Mouse (Mus musculus) MEL (cell line): Measurements from ENCODE around the gene Spns1.

Experiments
- BHLHE40 ChIP-seq: IDR thresholded peaks from 2 replicates; pipeline ENCODE4 v1.6.1; 2012; ENCODE audit warnings: low read depth, mild to moderate bottlenecking, inconsistent platforms, low read length, improper control_type of control experiment, borderline replicate concordance
- CHD2 ChIP-seq: IDR thresholded peaks from 2 replicates; pipeline ENCODE4 v1.6.1; 2011; ENCODE audit warnings: low read length, improper control_type of control experiment
- CTCF ChIP-seq, 3 experiments: IDR thresholded peaks in 2 of 3; conservative IDR thresholded peaks in 1 of 3; 2 replicates each; pipeline ENCODE4 v1.5.1; 2011 to 2012; ENCODE audit warnings: low read length in 3 of 3, low read depth in 2 of 3, mild to moderate bottlenecking in 2 of 3, improper control_type of control experiment in 1 of 3, inconsistent platforms in 1 of 3, mixed read lengths in 1 of 3, moderate library complexity in 1 of 3; ENCODE audit not compliant: control insufficient read depth in 1 of 3, insufficient read depth in 1 of 3, poor library complexity in 1 of 3, severe bottlenecking in 1 of 3
- ELF1 ChIP-seq: IDR thresholded peaks from 2 replicates; pipeline ENCODE4 v1.6.1; 2014; ENCODE audit warnings: low read depth, mild to moderate bottlenecking, inconsistent platforms, low read length, improper control_type of control experiment, moderate library complexity
- EP300 ChIP-seq, 2 experiments: IDR thresholded peaks; 2 replicates each; pipeline ENCODE4 v1.6.1; 2011; ENCODE audit warnings: improper control_type of control experiment in 2 of 2, low read length in 2 of 2, low read depth in 1 of 2, mild to moderate bottlenecking in 1 of 2
- GATA1 ChIP-seq: IDR thresholded peaks from 2 replicates; pipeline ENCODE4 v1.6.1; 2011; ENCODE audit warnings: low read depth, low read length, improper control_type of control experiment
- MYC ChIP-seq: IDR thresholded peaks from 2 replicates; pipeline ENCODE4 v1.6.1; 2011; ENCODE audit warnings: low read depth, mild to moderate bottlenecking, low read length, improper control_type of control experiment, moderate library complexity
- NELFE ChIP-seq: IDR thresholded peaks from 2 replicates; pipeline ENCODE4 v1.6.1; 2011; ENCODE audit warnings: low read depth, low read length, improper control_type of control experiment
- POLR2A ChIP-seq, 2 experiments: IDR thresholded peaks; 2 replicates each; pipeline ENCODE4 v1.6.1; 2011 to 2012; ENCODE audit warnings: low read length in 2 of 2, mild to moderate bottlenecking in 2 of 2, control low read depth in 1 of 2, improper control_type of control experiment in 1 of 2, low read depth in 1 of 2, moderate library complexity in 1 of 2; ENCODE audit not compliant: control insufficient read depth in 1 of 2, insufficient read depth in 1 of 2, poor library complexity in 1 of 2
- RAD21 ChIP-seq: IDR thresholded peaks from 2 replicates; pipeline ENCODE4 v1.6.1; 2011; ENCODE audit warnings: mild to moderate bottlenecking, low read depth, low read length, improper control_type of control experiment
- TCF12 ChIP-seq: IDR thresholded peaks from 2 replicates; pipeline ENCODE4 v1.6.1; 2014; ENCODE audit warnings: low read depth, mild to moderate bottlenecking, inconsistent platforms, low read length, improper control_type of control experiment, moderate library complexity
- USF2 ChIP-seq, 2 experiments: IDR thresholded peaks; 2 replicates each; pipeline ENCODE4 v1.6.1; 2011 to 2012; ENCODE audit warnings: improper control_type of control experiment in 2 of 2, low read length in 2 of 2, borderline replicate concordance in 1 of 2, inconsistent platforms in 1 of 2, low read depth in 1 of 2, mild to moderate bottlenecking in 1 of 2; ENCODE audit not compliant: insufficient read depth in 1 of 2
- ZC3H11A ChIP-seq: IDR thresholded peaks from 2 replicates; pipeline ENCODE4 v1.6.1; 2012; ENCODE audit warnings: low read depth, mild to moderate bottlenecking, inconsistent platforms, low read length, improper control_type of control experiment

- no peak for TF ChIP-seq GATA1
- TF ChIP-seq ZC3H11A, result no peak
- TF ChIP-seq RAD21, result no peak
- no peak for TF ChIP-seq NELFE
- TF ChIP-seq CTCF (IDR thresholded peaks at IDR 0.05 in 2 of 3, conservative IDR thresholded peaks at IDR 0.05 in 1 of 3; ENCODE audit: control insufficient read depth in 1 of 3, insufficient read depth in 1 of 3, low read depth in 2 of 3, low read length in 3 of 3, poor library complexity in 1 of 3, severe bottlenecking in 1 of 3), result no peak
- TF ChIP-seq MYC, result no peak
- no peak for TF ChIP-seq POLR2A (IDR thresholded peaks at IDR 0.05; ENCODE audit: control insufficient read depth in 1 of 2, insufficient read depth in 1 of 2, low read depth in 1 of 2, low read length in 2 of 2, poor library complexity in 1 of 2)
- TF ChIP-seq ELF1, result no peak
- TF ChIP-seq USF2 (IDR thresholded peaks at IDR 0.05; ENCODE audit: borderline replicate concordance in 1 of 2, insufficient read depth in 1 of 2, low read depth in 1 of 2, low read length in 2 of 2), result no peak
- no peak for TF ChIP-seq BHLHE40
- no peak for TF ChIP-seq CHD2
- TF ChIP-seq EP300 (IDR thresholded peaks at IDR 0.05; ENCODE audit: low read depth in 1 of 2, low read length in 2 of 2), result no peak
- no peak for TF ChIP-seq TCF12
Measured at GRCm38 (mm10) chr7:126421756-126422155, 44.5 kb upstream of the Spns1 start.
